Mouse (Mus musculus) heart, postnatal 0 days (tissue): ENCODE data around the gene Reln.

Experiments
- CTCF ChIP-seq: IDR thresholded peaks from 2 replicates; pipeline ENCODE4 v1.5.1; 2016; ENCODE audit warnings: antibody characterized with exemption, control low read depth, low read depth
- EP300 ChIP-seq: IDR thresholded peaks from 2 replicates; pipeline ENCODE4 v1.6.1; 2016; ENCODE audit warnings: antibody characterized with exemption, low read depth

DNA sequence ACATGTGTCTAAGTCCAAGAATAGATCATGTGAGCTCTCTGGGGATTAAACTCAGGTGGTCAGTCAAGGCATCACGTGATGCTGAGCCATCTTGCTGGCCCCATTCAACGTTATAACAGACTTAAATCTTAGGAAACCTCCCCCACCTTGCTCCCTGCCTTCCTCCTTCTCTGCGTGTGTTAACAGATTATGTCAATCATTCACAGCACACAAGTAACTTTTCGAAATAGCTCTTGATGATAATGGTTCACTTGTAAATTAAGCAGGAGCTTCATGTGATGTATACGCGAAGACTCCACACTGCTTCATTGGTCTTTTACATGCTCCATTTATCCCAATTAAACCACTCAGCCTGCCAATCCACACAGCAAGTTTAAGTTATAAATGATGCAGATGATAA, 271.9 kb downstream of the Reln start:
- TF ChIP-seq CTCF: no peak
- no peak for TF ChIP-seq EP300
